Mouse (Mus musculus): ENCODE data around the gene Gatb.

DNA sequence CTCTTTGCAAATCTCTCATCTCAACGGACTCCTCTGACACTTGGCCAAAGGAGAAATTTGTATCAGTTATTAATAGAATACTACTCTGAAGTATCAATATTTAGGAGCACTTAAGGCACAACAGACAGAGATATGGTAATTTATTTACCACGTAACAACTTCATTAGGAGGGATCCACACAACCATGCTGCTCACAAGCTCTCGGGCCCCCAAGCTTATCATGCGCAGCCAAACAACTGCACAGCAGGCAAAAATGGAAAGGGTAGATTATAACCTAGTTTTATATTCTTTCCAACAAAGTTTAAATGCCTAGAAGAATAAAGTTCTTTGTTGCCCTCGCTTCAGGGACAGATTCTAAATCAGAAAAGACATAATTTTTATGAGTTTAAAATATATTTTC, 106.0 kb downstream of the Gatb start:
- TF ChIP-seq CTCF (IDR thresholded peaks at IDR 0.05; ENCODE audit: borderline replicate concordance, insufficient read depth, low read depth, low read length) (no peak), POLR2A (IDR thresholded peaks at IDR 0.05; ENCODE audit: borderline replicate concordance, insufficient read depth, low read length) (no peak)

Data from cerebellum, adult 2 months (tissue).